Mouse (Mus musculus) spleen, postnatal 14 days (tissue): ENCODE results near the gene Abhd8.
"Not testable (repeated sequence)": the region's sequence is repeated elsewhere in the genome, so short reads cannot be mapped to it uniquely, and the experiment has no call there.

Experiments used
- DNase-seq, 2 experiments: peaks; one replicate each; pipeline ENCODE4 v3.0.0; 2021 to 2022; ENCODE audit warnings: low spot score in 2 of 2

Abhd8 gene

DNA sequence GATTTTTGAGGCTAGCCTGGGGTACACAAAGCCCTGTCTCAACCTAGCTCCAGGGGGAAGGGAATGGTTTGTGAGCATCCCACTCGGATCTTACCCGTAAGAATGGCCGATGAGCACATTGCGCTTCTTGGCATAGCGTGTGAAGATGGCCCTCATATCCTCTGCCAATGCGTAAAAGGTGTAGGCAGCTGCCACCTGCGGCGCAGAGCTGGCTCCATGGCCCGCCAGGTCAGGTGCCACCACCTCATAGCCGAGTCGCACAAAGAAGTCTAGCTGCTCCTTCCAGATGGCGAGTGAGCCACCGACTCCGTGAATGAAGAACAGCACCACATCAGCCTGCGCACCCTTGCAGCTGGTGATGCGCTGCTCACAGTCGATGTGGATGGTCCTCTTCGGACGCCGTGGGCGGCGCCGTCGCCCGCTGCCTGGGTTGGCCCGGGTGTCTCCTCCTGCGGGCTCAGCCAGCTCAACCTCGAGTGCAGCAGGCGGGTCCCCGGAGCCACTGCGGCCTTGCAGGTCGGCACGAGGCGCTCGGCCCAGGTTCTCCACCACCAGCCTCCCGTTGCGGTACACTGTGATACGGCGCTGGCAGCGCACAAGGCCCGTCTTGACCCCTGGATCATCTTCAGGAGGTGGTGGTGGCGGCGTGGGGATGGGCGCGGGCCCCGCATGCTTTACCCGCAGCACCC, 2.2 kb downstream of the Abhd8 start:
- no peak for DNase-seq

DNA sequence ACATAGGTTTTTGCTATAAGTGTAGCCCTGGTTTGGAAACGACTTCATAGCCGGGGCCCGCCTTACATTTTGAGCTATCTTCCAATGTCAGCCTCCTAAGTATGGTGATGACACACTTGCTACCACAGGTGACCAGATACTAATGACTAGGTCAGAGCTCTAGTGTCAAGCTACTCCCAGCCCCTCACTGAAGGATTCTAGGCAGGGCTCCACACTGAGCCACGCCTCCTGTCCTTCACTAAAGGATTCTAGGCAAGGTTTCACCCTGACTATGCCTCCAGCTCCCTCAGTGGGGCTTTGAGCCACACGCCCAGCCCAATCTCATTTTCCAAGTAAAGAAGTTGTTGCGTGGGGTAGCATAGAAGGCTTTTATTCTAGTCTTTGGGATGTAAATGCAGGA, 2.7 kb downstream of the Abhd8 start:
- no peak for DNase-seq

DNA sequence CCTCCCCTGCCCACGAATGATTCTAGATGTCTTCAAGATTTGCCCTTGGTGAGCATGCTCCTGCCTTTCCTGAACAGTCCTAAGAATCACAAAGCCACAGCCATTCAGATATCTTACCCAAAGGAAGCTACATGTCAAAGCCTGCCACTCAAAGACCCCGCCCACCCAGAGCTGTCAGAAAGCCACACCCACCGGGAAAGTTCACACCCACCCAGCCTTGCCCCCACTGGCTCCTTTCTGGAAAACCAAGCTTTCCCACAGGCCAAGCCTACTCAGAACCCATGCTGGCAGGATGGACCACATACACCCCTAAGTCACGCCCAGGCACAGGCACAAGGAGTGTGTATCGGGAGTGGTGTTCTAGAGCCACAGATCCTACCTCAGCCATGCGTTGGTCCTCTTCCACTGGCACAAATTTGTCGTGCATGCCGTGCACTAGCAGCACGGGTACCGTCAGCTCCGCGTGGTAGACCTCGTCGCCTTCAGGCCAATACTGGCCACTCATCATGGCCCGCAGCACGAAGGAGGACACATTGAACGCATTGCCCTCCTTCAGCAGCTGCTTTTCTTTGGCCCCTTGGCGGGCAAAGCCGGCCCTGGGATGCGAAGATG, 5.7 kb downstream of the Abhd8 start:
- DNase-seq: no peak

DNA sequence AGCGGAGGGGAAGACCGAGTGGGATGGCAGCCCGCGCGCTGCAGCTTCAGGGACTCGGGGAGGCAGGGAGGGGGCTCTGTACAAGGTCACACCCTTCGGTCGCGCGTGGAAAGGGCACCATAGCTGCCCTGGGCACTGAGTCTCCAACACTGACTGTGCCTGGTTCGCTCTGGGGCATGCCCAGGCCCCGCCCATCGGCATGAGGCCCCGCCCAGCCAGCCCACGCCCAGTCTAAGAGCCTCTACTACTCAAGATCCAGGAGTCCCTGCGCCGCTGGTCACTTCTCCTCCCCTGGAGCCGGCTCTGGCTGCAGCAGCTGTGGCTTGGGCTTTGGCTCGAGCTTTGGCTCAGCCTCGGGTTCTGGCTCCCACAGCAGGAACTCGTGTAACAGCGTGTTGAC, 6.5 kb downstream of the Abhd8 start:
- no peak for DNase-seq

DNA sequence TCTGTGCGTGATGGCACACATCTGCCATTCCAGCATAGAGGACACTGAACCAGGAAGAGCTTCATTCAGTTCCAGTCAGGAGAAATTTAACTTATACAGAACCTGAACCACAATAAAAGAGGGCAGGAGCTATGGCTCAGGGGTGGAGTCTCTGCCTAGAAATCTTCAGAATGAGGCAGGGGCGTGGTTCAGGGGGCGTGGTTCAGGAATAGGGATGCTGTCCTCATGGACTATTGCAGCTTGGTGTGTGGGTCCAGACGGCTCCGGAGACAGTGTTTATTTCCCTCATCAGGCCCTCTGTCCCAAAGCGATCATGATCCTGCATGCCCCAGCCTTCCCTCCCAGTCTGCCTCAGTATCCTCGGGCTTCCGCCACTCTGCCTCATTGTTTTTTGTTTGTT, 8.8 kb downstream of the Abhd8 start:
- no peak for DNase-seq

DNA sequence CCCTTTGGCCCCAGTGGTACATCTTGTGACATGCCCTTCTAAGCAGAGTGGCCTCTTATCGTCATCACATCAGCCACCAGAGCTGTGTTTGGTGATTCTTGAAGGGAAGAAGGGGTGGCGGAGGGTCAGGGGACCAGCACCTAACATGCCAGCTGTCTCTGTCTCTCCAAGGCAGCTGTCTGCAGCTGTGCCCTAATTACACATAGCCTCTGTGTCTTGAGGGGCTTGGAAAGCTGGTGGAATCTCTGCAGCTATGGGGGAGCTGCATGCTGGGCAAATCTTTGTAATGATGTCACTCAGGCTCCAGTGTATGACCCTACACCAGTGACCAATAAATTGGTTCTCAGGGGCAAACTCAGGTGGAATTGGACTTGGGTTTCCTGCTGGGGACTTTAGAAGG, 10.8 kb downstream of the Abhd8 start:
- no peak for DNase-seq

DNA sequence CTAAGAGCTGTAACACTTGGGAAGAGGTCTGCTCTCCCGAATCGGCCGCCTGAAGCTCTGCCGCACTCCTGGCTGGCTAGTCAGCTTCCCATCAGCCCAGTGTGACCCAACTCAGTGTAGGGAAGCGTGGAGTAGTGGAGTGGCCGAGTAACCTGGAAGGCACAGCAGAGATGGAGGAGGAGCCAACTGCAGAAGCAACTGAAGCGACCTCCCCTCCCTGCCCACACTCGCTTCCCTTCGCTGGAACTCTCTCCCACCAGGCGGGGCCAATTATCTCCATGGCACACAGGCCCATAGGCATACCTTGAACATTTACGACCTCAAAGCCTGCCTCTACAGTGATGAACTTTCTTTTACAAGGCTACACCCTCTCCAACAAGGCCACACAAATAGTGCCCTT, 11.7 kb downstream of the Abhd8 start:
- no peak for DNase-seq

DNA sequence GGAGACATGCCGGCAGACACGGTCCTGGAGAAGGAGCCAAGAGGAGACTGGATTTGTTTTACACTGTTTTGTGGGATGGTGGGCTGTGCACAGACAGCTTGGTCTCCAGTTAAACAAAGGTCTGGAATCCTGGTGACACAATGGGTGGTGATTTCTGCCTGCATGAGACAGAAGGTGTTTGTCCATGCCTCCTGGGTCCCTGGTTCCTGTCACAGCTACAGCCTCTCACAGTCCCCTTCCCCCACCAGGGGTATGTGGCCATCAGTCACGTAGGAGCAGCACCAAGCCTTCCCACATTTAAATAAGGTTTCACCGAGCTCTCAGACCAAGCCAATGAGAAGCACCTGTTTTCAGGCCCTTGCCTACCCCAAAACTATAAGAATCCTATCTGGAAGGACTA, 12.1 kb downstream of the Abhd8 start:
- DNase-seq: no peak

DNA sequence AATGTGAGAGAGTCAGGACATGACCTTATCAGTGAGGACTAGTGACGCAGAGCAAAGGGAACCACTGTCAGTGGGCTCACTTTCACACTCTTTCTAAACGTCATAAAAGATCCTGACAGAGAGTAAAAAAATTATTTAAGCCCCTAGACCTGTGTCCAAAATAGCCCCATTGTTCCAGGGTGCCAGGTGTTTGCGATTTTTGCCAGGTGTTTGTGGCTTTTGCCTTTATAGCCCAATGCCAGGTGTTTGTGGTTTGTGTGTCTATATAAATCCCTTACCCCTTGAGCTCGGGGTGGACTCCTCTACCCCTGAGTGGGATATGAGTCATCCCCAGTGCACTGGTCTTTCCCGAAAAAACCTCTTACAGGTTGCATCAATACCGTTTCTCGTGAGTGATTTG, 18.4 kb downstream of the Abhd8 start:
- DNase-seq: no peak

DNA sequence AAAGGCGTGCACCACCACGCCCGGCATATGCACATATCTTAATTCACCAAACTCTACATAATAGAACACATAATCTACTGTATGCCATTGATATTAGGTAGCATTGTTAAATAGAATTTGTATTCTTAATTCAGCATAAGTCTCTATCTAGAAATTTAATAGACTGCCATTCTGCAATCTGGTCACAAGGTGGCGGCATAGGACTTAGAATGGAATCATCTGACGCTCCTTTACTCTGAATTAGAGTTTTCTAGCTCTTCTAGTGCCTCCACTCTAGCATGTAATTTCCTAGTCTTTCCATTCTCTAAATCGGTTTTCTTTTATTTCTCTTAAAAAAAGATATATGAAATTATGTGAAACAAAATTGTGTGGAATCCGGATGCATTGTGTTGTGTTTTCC, 22.1 kb downstream of the Abhd8 start:
- peak in 1 of 2 experiments; percentile 61 for DNase-seq

DNA sequence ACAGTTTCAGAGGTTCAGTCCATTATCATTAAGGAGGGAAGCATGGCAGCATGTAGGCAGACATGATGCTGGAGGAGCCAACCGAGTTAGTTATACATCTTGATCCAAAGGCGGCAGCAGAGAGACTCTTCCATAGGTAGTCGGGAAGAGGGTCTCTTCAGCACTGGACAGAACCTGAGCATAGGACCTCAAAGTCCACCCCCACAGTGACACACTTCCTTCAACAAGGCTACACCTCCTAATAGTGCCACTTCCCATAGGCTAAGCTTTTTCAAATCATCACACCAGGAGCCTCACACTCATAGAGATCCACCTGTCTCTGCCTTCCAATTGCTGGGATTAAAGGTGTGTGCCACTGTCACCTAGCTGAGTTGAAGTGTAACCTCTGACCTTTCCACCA, 26.4 kb downstream of the Abhd8 start:
- no peak for DNase-seq

DNA sequence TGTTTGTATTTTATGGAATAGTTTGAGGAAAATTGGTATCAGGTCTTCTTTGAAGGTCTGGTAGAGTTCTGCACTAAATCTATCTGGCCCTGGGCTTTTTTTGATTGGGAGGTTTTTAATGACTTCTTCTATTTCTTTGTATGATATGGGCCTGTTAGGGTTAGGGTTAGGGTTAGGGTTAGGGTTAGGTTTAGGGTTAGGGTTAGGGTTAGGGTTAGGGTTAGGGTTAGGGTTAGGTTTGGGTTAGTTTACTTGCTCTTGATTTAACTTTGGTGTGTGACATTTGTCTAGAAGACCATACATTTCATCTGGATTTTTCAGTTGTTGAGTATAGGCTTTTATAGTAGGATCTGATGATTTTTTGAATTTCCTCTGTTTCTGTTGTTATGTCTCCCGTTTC, 30.5 kb downstream of the Abhd8 start:
- not testable (repeated sequence) for DNase-seq

DNA sequence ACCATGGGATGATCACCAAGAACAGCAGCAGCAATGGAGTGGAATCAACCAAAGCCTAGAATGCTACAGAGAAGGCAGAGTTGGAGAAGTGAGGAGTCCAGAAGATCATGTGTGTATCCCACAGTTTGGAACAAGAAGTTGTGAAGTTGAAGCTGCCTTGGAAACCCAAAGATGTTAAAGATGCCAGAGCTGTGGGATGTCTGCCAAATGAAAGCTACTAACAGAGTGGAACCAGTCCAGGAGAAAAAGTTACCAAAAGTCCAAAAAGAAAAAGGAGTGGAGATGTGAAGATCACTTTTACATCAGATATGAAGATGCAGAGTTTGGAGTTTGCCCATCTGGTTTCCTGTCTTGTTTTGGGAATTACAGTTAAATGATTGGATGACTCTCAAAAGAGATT, 41.3 kb downstream of the Abhd8 start:
- no peak for DNase-seq

DNA sequence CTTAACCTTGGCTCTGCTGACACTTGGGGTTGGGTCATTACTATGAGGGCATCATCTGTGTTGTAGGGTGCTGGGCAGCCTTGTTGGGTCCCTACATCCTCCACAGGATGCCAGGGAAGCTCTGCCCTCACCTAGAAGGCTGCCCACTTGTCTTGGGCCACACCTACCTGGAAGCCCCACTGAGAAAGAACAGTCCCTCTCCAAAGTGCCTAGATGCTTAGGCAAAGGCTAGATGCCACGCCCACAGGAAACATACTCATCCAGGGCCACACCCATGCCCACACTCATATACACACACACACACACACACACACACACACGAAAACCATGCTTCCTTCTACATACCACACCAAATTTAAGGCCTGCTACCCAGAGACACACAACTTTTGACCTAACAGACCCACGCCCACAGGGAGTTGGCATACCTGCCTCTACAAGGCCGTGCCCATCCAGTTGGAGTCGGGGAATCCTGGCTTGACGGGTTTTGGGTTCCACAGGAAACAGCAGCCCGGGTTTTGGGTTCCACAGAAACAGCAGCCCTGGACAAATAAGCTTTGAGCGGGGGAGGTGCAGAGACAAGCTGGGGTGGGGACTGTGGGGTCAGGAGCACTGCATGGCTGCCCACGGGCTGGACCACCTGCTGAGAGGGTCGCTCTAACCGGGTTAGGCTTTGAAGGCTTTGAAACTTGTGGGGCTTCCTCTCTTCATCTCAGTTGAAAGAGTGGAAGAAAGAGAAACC, 51.8 kb downstream of the Abhd8 start:
- no peak for DNase-seq

DNA sequence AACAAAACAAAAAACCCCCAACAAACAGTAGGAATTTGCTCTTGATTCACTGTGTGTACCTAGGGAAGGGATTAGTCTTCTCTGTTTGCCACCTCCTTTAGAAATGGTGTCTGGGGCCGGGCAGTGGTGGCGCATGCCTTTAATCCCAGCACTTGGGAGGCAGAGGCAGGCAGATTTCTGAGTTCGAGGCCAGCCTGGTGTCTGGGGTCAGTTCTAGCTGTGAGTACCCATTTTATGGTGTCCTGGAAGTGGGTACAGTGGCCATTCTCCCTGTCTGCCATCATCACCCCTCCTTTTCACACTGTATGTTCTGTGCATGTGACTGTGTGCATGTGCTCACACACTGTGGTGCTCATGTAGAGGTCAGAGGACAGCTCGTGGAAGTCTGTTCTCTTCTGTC, 55.2 kb downstream of the Abhd8 start:
- no peak for DNase-seq

DNA sequence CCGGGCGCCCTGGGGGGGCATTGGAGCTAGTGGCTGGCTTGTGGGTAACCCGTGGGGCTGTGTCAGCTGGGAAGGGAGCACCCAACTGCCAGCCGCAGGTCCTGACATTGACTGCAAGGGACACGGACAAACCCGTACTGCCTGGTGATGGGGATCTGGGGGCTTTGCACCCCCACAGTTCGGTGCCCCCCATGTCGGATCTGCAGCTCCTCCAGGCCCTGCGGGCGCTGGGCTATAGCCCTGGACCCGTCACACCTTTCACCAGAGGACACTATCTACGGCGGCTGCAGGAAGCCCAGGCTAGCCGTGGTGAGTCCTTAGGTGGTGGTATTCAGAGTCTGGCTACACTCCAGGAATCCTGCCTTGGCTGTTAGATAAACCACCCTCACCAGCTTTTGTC, 56.0 kb downstream of the Abhd8 start:
- no peak for DNase-seq
